Mouse (Mus musculus) limb, embryonic 15.5 days (tissue): Measurements from ENCODE around the gene Nkain4. TPM values are rescaled to one million over a fixed set of nuclear protein-coding genes. Genes with fewer than 3 reads are reported as not detected.

Experiments
- ATAC-seq: fragments of 200-750 bp; cut with Nextera tagmentation; 2 replicates; pipeline ENCODE4 v1.8.0; 2017; ENCODE audit warnings: low read depth, moderate TSS enrichment; ENCODE audit not compliant: insufficient number of reproducible peaks, low FRiP score, low TSS enrichment
- H3K27ac ChIP-seq: fragments of 300-500 bp; sonication (generic); 2 replicates; pipeline ENCODE4 v1.5.1; 2015; ENCODE audit warnings: moderate library complexity, mild to moderate bottlenecking, inconsistent platforms
- H3K27me3 ChIP-seq: fragments of 300-500 bp; sonication (generic); 2 replicates; pipeline ENCODE4 v1.6.1; 2015; ENCODE audit warnings: inconsistent platforms
- H3K36me3 ChIP-seq: fragments of 300-500 bp; sonication (generic); 2 replicates; pipeline ENCODE4 v1.6.1; 2015; ENCODE audit warnings: inconsistent platforms
- H3K4me1 ChIP-seq: fragments of 300-500 bp; sonication (generic); 2 replicates; pipeline ENCODE4 v1.6.1; 2015; ENCODE audit warnings: inconsistent platforms
- H3K4me2 ChIP-seq: fragments of 300-500 bp; sonication (generic); 2 replicates; pipeline ENCODE4 v1.6.1; 2015; ENCODE audit warnings: mild to moderate bottlenecking, inconsistent platforms
- H3K4me3 ChIP-seq: fragments of 300-500 bp; sonication (generic); 2 replicates; pipeline ENCODE4 v1.5.1; 2015; ENCODE audit warnings: mild to moderate bottlenecking, inconsistent platforms
- H3K9ac ChIP-seq: fragments of 300-500 bp; sonication (generic); 2 replicates; pipeline ENCODE4 v1.6.1; 2015; ENCODE audit warnings: inconsistent platforms
- H3K9me3 ChIP-seq: fragments of 300-500 bp; sonication (generic); 2 replicates; pipeline ENCODE4 v1.6.1; 2016; ENCODE audit warnings: inconsistent platforms
- WGBS: fragments of 180-500 bp; shearing (Covaris S2); methylation state at CpG from one replicate; pipeline ENCODE4 v1.1.7; 2015; 5-methylcytosine and 5-hydroxymethylcytosine counted together
- polyA plus RNA-seq: library from polyadenylated mRNA; unstranded; fragments of >200 nt; fragmentation: Nextera tagmentation; extraction: Ambion mirVana; gene quantifications from 2 replicates; pipeline ENCODE4 v1.2.1, GENCODE M21; 2015

The Nkain4 gene
- polyA plus RNA-seq, 1 experiment from 2014 or later = 8.4 TPM

DNA sequence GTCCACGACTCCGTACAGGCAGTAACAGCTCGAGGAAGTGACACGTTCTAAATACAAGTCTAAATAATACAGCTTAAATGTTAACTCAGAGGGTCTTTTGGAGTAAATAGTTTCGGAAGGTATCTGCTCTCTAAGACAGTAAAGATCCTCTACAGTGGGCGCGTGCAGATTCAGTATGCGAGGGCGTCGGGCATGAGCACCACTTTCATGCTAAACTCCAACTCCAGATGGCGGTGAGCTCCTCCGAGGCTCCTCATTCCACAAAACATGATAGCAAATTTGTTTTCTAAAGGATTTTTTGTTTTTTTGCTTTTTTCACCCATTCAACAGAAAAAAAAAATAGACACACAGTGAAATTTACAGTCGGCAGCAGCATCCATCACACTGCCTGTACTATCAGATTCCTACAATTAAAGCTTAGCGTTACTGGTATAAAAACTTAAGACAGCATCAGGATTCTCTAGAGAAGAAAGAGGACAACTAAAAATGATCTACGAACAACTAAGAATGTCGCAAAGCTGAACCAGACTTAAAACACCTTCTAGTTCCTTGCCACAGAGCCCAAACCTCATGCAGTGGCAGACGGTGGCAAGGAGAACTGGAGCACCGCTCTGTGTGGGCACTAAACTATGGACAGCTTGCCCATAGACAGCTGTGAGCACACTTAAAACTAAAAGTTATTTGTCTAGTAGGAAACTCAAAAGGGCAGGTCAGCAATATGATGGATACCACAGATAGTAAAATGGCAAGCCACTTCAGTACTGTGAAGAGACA lies 49.9 kb downstream of the Nkain4 start:
- ATAC-seq = no peak
- Histone ChIP-seq H3K4me3 (no peak overlapping the region), H3K27ac (no peak overlapping the region), H3K4me2 (no peak overlapping the region), H3K36me3 (peaks cover 20% of the 10 kb centered on the region; the same call in 1 of the 2 replicates), H3K4me1 (no peaks in the 10 kb centered on the region), H3K9ac (no peak overlapping the region), H3K9me3 (no peaks in the 10 kb centered on the region), H3K27me3 (no peaks in the 10 kb centered on the region)
- 92% methylated on average over 18 of the region's 18 CpGs for WGBS

DNA sequence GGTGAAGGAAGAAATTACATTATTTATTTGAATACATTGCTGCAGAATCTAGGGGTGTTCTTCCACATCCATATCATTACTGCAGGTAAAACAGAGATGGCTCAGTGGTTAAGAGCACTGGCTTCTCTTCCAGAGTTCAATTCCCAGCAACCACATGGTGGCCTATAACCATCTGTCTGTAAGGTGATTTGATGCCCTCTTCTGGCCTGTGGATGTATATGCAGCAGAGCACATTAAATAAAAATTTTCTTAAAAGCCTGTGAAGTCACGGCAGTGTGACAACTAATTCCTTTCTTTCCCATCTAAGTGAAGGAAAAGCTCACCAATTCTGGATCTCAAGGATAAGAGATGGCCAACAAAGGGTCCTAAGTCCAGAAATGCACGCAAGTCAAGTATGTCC lies 52.4 kb downstream of the Nkain4 start:
- Histone ChIP-seq H3K4me3 (no peak overlapping the region), H3K36me3 (peaks cover 17% of the 10 kb centered on the region; the same call in 1 of the 2 replicates), H3K27ac (no peak overlapping the region), H3K9ac (no peak overlapping the region), H3K4me2 (no peak overlapping the region), H3K4me1 (no peaks in the 10 kb centered on the region), H3K9me3 (no peaks in the 10 kb centered on the region), H3K27me3 (peaks cover 5% of the 10 kb centered on the region)
- WGBS = 42% methylated on average over 2 of the region's 2 CpGs
- no peak for ATAC-seq

DNA sequence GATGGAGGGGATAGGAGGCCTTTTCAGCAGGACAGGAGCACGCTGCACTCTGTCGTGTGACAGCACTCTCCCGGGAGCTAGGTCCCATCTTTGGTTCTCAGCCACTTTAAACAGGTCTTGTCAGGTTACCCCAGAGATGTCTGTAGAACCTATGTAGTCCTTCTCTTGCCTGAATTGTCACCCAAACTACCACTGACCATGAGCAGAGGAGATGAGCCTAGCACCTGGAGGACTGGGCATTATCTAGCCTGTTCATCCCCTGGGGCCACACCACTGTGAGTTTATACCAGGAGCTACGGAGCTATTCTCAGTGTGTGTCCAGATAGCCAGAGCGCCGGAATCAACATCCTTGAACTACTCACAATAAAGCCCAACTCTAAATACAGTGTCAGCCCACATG lies 56.6 kb downstream of the Nkain4 start:
- H3K9ac ChIP-seq = no peak overlapping the region
- peaks cover 47% of the 10 kb centered on the region for H3K27me3 ChIP-seq
- ATAC-seq = no peak
- peaks cover 21% of the 10 kb centered on the region for H3K4me1 ChIP-seq
- no peak overlapping the region for H3K4me2 ChIP-seq
- no peaks in the 10 kb centered on the region for H3K9me3 ChIP-seq
- no peak overlapping the region for H3K27ac ChIP-seq
- no peaks in the 10 kb centered on the region for H3K36me3 ChIP-seq
- 78% methylated on average over 6 of the region's 6 CpGs for WGBS
- no peak overlapping the region for H3K4me3 ChIP-seq

DNA sequence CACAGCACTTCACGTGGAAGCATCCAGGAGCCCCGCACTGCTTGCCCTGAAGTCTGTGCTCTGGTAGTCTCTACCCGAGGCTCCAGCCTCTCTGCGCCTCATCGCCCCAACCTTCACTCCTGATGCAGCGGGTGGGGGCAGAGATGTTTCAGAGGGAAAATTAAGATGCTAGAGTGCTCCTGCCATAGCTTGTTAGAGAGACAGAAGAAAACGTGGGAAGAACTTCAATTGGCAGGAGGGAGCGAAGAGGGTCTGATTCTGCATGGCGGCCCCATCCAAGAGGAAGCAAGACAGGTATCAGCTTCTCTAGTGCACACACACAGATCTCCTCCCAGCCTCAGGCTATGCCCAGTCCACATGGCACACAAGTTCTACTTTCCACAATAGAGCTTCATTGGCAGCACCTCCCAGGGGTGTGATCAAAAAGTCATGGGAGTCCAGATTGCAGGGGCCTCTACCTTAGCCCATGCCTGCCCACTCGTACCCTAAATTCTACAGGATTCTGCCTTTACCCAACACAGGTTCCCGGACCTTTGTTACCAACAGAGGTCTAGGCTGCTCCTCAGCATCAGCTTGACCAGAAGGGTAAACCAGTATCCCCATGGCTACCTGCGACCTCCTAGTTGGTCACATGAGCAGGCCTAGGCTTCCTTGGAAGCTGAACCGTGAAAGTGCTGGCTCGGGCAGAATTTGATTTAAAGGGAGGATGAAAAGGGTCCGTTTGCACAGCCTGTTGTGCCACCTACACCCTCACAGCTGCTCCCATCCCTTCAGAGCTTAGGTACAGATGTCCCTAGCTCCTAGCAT lies 57.5 kb downstream of the Nkain4 start:
- H3K27me3 ChIP-seq = peaks cover 56% of the 10 kb centered on the region
- 67% methylated on average over 15 of the region's 15 CpGs for WGBS

DNA sequence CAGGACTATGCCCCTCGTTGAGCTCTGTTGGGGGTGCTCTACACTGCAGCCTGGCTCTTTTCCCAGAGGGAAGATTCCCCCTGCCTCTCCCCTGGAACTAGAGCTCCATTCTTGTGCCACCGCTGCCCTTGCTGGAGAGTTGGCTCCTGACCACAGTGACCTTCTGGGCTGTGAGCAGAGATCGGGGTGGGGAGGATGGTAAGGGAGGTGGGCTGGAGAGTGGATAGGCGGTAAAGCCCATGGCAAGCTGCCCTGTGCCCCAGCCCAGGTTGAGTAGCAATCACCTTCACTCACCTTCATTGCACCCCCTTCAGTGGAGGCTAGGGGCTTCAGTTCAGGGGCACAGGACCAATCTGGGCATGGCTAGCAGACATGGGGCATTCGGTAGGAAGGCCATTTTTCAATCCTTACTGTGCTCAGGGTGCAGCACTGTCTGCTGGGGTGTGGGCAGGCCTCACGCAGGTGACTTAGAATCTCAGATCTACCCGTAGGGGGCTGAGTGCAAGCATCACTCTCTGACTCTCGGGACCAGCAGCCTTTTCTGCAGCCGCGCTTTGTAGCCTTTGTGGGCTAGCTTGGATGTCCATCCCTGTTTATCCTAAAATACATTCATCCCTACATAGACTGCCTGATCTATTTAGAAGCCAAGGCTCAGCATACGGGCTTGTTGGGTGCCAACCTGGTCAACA lies 58.5 kb downstream of the Nkain4 start:
- no peak overlapping the region for H3K4me2 ChIP-seq
- no peak for ATAC-seq
- H3K36me3 ChIP-seq = no peaks in the 10 kb centered on the region
- H3K4me3 ChIP-seq = no peak overlapping the region
- WGBS = 77% methylated on average over 11 of the region's 11 CpGs
- peaks cover 66% of the 10 kb centered on the region for H3K27me3 ChIP-seq
- H3K27ac ChIP-seq = no peak overlapping the region
- H3K9me3 ChIP-seq = no peaks in the 10 kb centered on the region
- H3K4me1 ChIP-seq = peaks cover 26% of the 10 kb centered on the region
- no peak overlapping the region for H3K9ac ChIP-seq

More for the DNA sequence above, 57.5 kb downstream of the Nkain4 start:
- H3K4me3 ChIP-seq = no peak overlapping the region
- peaks cover 26% of the 10 kb centered on the region for H3K4me1 ChIP-seq
- no peak overlapping the region for H3K4me2 ChIP-seq
- H3K36me3 ChIP-seq = no peaks in the 10 kb centered on the region
- no peak for ATAC-seq
- no peak overlapping the region for H3K27ac ChIP-seq
- H3K9ac ChIP-seq = no peak overlapping the region
- H3K9me3 ChIP-seq = no peaks in the 10 kb centered on the region

DNA sequence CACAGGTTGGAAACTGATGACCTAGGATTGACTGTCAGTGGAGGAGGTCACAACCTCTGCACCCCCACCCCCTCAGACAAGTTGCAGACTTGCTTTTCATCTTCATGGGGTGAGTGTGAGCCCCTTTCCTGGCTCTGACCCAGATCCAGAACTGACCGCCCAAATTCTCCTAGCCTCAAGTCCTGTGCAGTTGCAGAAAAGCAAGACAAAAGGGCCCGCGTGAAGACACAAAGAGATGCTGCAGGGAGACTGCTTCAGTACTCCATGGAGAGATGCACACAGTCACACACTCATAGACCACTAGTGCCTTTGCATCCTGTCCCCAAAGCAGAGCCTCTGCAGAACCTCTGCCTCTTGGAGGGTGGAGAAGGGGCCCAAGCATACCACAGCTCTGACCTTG lies 59.2 kb downstream of the Nkain4 start:
- Histone ChIP-seq H3K4me2 (no peak overlapping the region), H3K36me3 (no peaks in the 10 kb centered on the region), H3K27ac (no peak overlapping the region), H3K9ac (no peak overlapping the region), H3K4me1 (peaks cover 26% of the 10 kb centered on the region), H3K4me3 (no peak overlapping the region), H3K27me3 (peaks cover 73% of the 10 kb centered on the region), H3K9me3 (no peaks in the 10 kb centered on the region)
- no peak for ATAC-seq
- WGBS = 85% methylated on average over 3 of the region's 3 CpGs

DNA sequence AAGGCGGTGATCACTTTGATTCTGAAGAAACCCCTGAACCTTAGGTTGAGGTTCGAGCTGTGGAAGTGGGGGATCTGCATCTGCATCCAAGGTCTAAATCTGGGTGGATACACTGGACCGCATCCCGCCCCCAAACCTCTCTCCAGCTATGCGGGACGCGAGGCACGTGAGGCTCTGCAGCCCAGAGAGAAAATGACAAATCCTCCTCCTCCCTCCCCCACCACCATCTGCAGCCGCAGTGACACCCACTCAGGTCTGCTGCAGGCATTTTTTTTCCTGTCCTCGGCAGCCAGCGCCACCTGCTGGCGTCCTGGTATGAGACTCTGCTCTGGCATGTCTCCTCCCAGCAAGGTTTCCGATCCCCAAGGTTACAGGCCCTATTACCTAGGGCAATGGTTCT lies 59.8 kb downstream of the Nkain4 start:
- WGBS = 1% methylated on average over 13 of the region's 13 CpGs
- H3K4me3 ChIP-seq = no peak overlapping the region
- no peak for ATAC-seq

DNA sequence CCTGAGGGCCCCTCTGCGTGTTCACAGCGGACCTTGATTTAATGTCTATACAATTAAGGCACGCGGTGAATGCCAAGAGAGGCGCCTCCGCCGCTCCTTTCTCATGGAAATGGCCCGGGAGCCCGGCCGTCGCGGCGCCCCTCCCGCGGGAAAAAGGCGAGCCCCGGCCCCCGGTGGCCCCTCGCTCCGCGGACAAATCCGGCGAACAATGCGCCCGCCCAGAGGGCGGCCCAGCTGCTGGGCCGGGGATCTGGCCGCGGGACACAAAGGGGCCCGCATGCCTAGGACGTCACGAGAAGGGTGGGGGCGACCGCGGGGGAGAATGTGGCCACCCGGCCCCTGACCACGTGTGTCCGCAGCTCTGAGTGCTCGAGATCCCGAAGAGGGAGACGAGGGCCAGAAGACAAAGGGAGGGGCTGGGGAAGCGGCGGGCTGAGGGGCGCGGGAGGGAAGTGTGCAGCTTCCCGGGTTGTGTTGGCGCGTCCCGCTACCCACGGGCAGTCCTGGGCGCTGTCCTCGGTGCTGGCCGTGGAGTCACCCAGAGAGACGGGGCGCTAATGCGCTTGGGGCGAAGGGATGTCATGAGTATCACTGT lies 60.4 kb downstream of the Nkain4 start:
- no peak overlapping the region for H3K9ac ChIP-seq

More for the DNA sequence above, 59.8 kb downstream of the Nkain4 start:
- H3K4me1 ChIP-seq = peaks cover 26% of the 10 kb centered on the region
- H3K27me3 ChIP-seq = peaks cover 79% of the 10 kb centered on the region
- no peak overlapping the region for H3K27ac ChIP-seq
- H3K4me2 ChIP-seq = no peak overlapping the region
- H3K9me3 ChIP-seq = no peaks in the 10 kb centered on the region
- no peaks in the 10 kb centered on the region for H3K36me3 ChIP-seq
- H3K9ac ChIP-seq = no peak overlapping the region

DNA sequence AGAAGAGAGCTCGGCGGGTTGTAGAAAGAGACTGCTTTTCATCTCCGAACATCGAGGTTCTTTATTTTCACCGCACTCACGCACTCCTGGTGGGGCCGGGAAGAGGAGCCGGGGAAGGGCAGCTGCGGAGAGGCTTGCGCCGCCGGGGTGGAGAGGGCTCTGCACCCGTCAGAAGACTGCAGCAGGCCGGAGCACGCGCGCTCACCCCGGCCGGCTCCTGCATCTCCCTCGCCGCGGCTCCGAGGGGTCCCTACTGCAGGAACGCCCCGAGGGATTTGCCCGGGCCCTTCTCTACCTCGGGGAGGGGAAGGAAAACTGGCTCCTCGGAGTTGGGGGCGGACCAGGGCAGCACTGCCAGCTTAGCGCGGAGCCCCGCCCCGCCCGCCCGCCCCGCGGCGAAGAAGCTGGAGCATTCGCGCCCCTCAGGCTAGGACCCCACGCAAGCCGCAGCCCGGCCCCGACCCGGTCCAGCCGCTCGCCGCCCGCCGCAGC lies 60.9 kb downstream of the Nkain4 start:
- H3K36me3 ChIP-seq = no peaks in the 10 kb centered on the region
- H3K27ac ChIP-seq = no peak overlapping the region
- WGBS = under 1% methylated on average over 42 of the region's 50 CpGs
- H3K4me2 ChIP-seq = peak overlapping the region; percentile 85
- no peaks in the 10 kb centered on the region for H3K9me3 ChIP-seq
- peaks cover 26% of the 10 kb centered on the region for H3K4me1 ChIP-seq
- no peak overlapping the region for H3K9ac ChIP-seq
- H3K4me3 ChIP-seq = peak overlapping the region; percentile 42
- peaks cover 90% of the 10 kb centered on the region for H3K27me3 ChIP-seq
- ATAC-seq = no peak

More for the DNA sequence above, 60.4 kb downstream of the Nkain4 start:
- peaks cover 26% of the 10 kb centered on the region for H3K4me1 ChIP-seq
- peaks cover 85% of the 10 kb centered on the region for H3K27me3 ChIP-seq
- H3K9me3 ChIP-seq = no peaks in the 10 kb centered on the region
- WGBS = under 1% methylated on average over 53 of the region's 57 CpGs
- H3K4me2 ChIP-seq = peak overlapping the region; percentile 85
- peak; percentile 35; the same call in 1 of the 2 replicates for ATAC-seq
- H3K4me3 ChIP-seq = peak overlapping the region; percentile 42
- no peaks in the 10 kb centered on the region for H3K36me3 ChIP-seq
- H3K27ac ChIP-seq = no peak overlapping the region

DNA sequence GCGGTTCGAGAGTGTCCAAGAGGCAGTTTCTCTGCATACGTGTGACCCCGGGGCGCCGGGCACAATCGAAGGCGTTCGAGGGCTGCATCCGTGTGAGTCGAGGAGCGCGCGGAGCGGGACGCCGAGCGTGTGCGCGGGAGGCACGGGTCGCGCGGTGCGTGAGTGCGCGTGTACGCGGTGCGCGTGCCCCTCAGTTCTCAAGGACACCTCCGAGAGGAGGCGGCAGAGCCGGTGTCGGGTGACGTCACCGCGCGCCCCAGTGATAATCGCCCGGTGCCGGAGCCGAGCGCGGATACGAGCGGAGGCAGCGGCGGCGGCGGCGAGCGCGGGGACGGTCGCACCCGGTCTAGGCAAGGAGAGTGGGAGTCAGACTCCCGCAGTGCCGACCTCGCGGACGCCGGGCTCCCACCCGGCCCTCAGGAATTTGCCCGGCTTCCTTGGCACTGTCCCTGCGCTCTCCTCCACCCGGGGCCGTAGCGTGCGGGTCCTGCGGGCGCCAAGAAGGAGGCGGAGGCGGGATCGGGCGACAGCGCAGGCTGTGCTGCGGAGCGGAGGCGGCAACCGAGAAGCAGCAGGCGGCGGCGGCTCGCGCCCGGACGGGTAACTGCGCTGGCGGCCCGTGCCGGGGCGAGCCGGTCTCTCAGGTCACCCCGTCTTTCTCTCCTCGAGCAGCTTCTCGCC lies 61.5 kb downstream of the Nkain4 start:
- Histone ChIP-seq H3K27ac (no peak overlapping the region), H3K9ac (no peak overlapping the region), H3K4me3 (peak overlapping the region; percentile 42), H3K4me1 (peaks cover 26% of the 10 kb centered on the region), H3K27me3 (peaks cover 96% of the 10 kb centered on the region), H3K36me3 (no peaks in the 10 kb centered on the region), H3K4me2 (peak overlapping the region; percentile 85), H3K9me3 (no peaks in the 10 kb centered on the region)
- no peak for ATAC-seq
- WGBS = under 1% methylated on average over 92 of the region's 97 CpGs

DNA sequence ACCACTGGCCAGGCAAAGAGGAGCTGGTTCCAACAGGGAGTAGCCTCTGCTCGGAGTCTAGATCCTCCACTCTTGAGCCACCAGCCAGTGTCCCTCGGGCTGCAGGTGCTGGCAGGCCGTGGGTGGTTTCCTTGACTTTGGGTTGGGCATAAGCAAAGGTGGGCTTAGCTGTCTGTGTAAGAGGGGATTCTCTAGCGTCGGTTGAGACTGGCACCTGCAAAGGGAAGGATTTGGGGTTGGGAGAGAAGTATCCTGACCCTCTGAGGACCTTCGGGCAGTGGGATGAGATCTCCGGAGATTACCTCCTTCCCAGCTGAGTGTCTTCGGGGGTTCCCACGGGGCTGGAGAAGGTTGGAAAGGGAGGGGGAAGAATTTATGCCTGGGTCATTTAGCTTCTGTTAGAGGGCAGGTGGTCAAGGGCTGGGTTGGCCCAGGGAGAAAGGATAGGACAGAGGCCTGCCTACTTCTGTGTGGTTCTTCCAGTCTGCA lies 62.6 kb downstream of the Nkain4 start:
- H3K4me2 ChIP-seq = no peak overlapping the region
- H3K4me3 ChIP-seq = no peak overlapping the region
- peaks cover 100% of the 10 kb centered on the region for H3K27me3 ChIP-seq
- no peaks in the 10 kb centered on the region for H3K36me3 ChIP-seq
- peaks cover 26% of the 10 kb centered on the region for H3K4me1 ChIP-seq
- ATAC-seq = no peak
- H3K27ac ChIP-seq = no peak overlapping the region
- no peaks in the 10 kb centered on the region for H3K9me3 ChIP-seq
- WGBS = 9% methylated on average over 9 of the region's 9 CpGs
- H3K9ac ChIP-seq = no peak overlapping the region
